Mouse (Mus musculus): ENCODE results near the gene C1qtnf7. TPM values are rescaled to one million over a fixed set of nuclear protein-coding genes. Genes with fewer than 3 reads are reported as not detected.

Gene C1qtnf7
- polyA plus RNA-seq, 1 experiment from 2014 or later = 7.8 TPM

DNA sequence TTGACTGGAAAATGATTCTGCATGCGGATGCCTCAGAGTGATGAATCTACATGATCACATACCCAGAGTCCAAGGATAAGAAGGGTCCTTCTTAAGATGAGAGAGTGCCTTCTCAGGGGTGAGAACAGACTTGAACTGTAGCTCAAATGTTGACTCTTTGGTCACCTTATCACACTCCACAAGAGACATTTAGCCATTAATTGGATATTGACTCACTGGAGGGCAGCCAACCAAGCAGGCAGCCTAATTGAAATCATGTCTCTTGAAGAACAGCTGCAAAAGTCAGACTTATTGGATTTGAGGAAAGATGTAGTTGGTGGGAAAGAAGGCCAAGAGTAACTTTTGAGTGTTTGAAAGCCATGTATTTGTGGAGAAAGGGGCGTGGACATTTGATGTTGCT, 4.2 kb upstream of the C1qtnf7 start:
- H3K27me3 ChIP-seq = no peaks in the 10 kb centered on the region
- no peak overlapping the region for H3K4me2 ChIP-seq
- no peak overlapping the region for H3K4me3 ChIP-seq
- H3K9me3 ChIP-seq = no peaks in the 10 kb centered on the region
- H3K9ac ChIP-seq = no peak overlapping the region
- no peaks in the 10 kb centered on the region for H3K36me3 ChIP-seq
- H3K27ac ChIP-seq = no peak overlapping the region
- 85% methylated on average over 2 of the region's 2 CpGs for WGBS
- ATAC-seq (ENCODE audit: insufficient number of reproducible peaks, insufficient read depth, low FRiP score, low TSS enrichment, low read depth) = no peak
- peaks cover 10% of the 10 kb centered on the region for H3K4me1 ChIP-seq

- Histone ChIP-seq H3K27ac (no peak overlapping the region), H3K4me2 (peak overlapping the region; percentile 49), H3K9me3 (no peaks in the 10 kb centered on the region), H3K4me3 (peak overlapping the region; percentile 21), H3K36me3 (no peaks in the 10 kb centered on the region), H3K9ac (no peak overlapping the region), H3K4me1 (peaks cover 22% of the 10 kb centered on the region), H3K27me3 (0 out of 2 replicates have a peak, but pooled peaks cover 4% of the 10 kb centered on the region)
- 53% methylated on average over 7 of the region's 7 CpGs for WGBS
- ATAC-seq (ENCODE audit: insufficient number of reproducible peaks, insufficient read depth, low FRiP score, low TSS enrichment, low read depth) = no peak
These were observed 1.2 kb downstream of the C1qtnf7 start for GRCm38 (mm10) chr5:43516491-43516890.

- 82% methylated on average over 13 of the region's 13 CpGs for WGBS
- Histone ChIP-seq H3K9ac (no peak overlapping the region), H3K27me3 (0 out of 2 replicates have a peak, but pooled peaks cover 6% of the 10 kb centered on the region), H3K36me3 (no peaks in the 10 kb centered on the region), H3K4me2 (peak overlapping the region; percentile 49), H3K9me3 (no peaks in the 10 kb centered on the region), H3K27ac (no peak overlapping the region), H3K4me1 (peaks cover 28% of the 10 kb centered on the region), H3K4me3 (peak overlapping the region; percentile 21)
- no peak for ATAC-seq (ENCODE audit: insufficient number of reproducible peaks, insufficient read depth, low FRiP score, low TSS enrichment, low read depth)
These were observed 2.0 kb downstream of the C1qtnf7 start for GRCm38 (mm10) chr5:43517313-43517712.

DNA sequence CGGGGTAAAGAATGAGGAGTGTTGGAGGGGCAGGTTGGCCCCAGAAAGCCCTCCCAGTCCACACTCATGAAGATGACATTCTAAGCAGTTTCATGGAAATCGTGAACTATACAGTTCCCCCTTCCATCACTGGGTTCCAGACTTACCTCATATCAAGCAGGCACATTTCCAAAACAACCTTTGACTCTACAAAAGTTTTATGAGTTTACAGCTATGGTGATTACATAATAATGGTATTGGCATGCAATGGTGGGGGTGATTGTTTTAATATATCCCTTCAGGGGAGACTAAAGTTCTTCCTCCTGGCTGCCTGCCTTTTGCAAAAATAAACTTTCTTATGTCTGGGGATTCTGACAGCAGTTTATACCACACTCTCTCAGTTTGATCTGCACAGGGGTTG, 4.6 kb downstream of the C1qtnf7 start:
- Histone ChIP-seq H3K9me3 (no peaks in the 10 kb centered on the region), H3K4me3 (no peak overlapping the region), H3K27me3 (0 out of 2 replicates have a peak, but pooled peaks cover 6% of the 10 kb centered on the region), H3K9ac (no peak overlapping the region), H3K4me1 (peaks cover 34% of the 10 kb centered on the region), H3K36me3 (no peaks in the 10 kb centered on the region), H3K27ac (no peak overlapping the region), H3K4me2 (no peak overlapping the region)
- 85% methylated on average over 2 of the region's 2 CpGs for WGBS
- no peak for ATAC-seq (ENCODE audit: insufficient number of reproducible peaks, insufficient read depth, low FRiP score, low TSS enrichment, low read depth)

- H3K4me1 ChIP-seq = peaks cover 24% of the 10 kb centered on the region; the same call in 1 of the 2 replicates
- H3K36me3 ChIP-seq = no peaks in the 10 kb centered on the region
- WGBS = 70% methylated on average over 7 of the region's 7 CpGs
- ATAC-seq (ENCODE audit: insufficient number of reproducible peaks, insufficient read depth, low FRiP score, low TSS enrichment, low read depth) = no peak
- 0 out of 2 replicates have a peak, but pooled peaks cover 6% of the 10 kb centered on the region for H3K27me3 ChIP-seq
- H3K9ac ChIP-seq = no peak overlapping the region
- H3K9me3 ChIP-seq = no peaks in the 10 kb centered on the region
- H3K4me3 ChIP-seq = no peak overlapping the region
- H3K4me2 ChIP-seq = no peak overlapping the region
- no peak overlapping the region for H3K27ac ChIP-seq
These were observed 6.0 kb downstream of the C1qtnf7 start for GRCm38 (mm10) chr5:43521369-43521768.

GRCm38 (mm10) chr5:43522866-43523265, 7.5 kb downstream of the C1qtnf7 start:
- ATAC-seq (ENCODE audit: insufficient number of reproducible peaks, insufficient read depth, low FRiP score, low TSS enrichment, low read depth) = no peak
- 0 out of 2 replicates have a peak, but pooled peaks cover 6% of the 10 kb centered on the region for H3K27me3 ChIP-seq
- H3K4me2 ChIP-seq = no peak overlapping the region
- no peak overlapping the region for H3K27ac ChIP-seq
- peaks cover 23% of the 10 kb centered on the region for H3K4me1 ChIP-seq
- no peak overlapping the region for H3K9ac ChIP-seq
- H3K36me3 ChIP-seq = no peaks in the 10 kb centered on the region
- WGBS = 33% methylated on average over 1 of the region's 1 CpGs
- no peaks in the 10 kb centered on the region for H3K9me3 ChIP-seq
- no peak overlapping the region for H3K4me3 ChIP-seq

DNA sequence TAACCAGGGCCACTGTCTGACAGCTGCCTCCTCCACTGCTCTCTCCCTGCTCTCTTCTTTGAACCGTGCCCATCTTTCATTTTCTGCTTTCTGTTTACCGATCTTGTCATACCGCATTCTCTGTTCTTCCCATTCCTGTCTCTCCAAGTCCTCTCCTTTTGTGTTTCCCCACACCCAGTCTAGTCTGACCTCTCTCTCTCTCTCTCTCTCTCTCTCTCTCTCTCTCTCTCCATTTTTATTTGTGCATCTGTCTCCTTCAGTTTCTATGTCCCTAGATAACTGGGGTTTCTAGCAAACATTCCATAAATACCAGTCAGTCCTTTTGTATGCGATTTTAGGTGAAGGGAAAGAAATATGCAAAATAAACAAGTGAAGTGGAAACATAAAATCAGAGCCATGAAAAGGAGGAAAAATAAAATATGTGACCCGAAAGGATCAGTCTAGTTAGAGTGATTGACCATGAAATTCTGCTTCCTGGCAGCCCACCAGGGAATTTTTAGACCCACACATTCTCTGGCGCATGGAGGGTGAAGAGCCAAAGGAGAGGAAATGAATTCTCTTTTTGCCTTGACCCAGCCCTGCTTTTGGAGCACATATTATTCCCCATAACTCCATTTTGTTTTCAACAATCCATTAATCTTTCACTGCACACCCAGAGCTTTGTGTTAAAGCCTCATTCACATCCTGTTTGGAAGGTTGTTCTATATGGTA, 11.7 kb downstream of the C1qtnf7 start:
- H3K27me3 ChIP-seq = peaks cover 2% of the 10 kb centered on the region; the same call in 1 of the 2 replicates
- H3K9ac ChIP-seq = no peak overlapping the region
- no peak for ATAC-seq (ENCODE audit: insufficient number of reproducible peaks, insufficient read depth, low FRiP score, low TSS enrichment, low read depth)
- no peak overlapping the region for H3K4me2 ChIP-seq
- H3K36me3 ChIP-seq = no peaks in the 10 kb centered on the region
- 59% methylated on average over 6 of the region's 6 CpGs for WGBS
- H3K4me3 ChIP-seq = no peak overlapping the region
- no peak overlapping the region for H3K27ac ChIP-seq
- no peaks in the 10 kb centered on the region for H3K9me3 ChIP-seq
- peaks cover 20% of the 10 kb centered on the region for H3K4me1 ChIP-seq

DNA sequence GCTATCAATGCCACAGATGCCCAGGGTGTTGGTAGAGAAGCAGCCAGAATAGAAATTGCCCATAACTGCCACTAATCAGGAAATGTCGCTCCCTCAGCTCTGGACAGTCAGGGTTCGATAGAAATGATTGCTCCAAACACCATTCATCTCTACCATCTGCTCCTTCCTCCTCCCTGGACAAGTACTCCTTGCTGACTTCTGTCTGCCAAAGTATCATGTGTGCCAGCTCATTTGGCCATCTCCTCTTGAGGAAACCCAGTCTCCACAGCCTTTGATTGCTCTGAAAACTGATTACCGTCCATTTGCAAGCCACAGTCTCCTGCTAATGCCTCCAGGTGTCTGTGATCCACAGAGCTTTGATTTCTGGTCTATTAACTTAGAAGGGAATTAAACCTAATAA, 14.8 kb downstream of the C1qtnf7 start:
- H3K4me2 ChIP-seq = no peak overlapping the region
- H3K4me3 ChIP-seq = no peak overlapping the region
- 63% methylated on average over 3 of the region's 3 CpGs for WGBS
- H3K36me3 ChIP-seq = no peaks in the 10 kb centered on the region
- no peak overlapping the region for H3K9ac ChIP-seq
- H3K27me3 ChIP-seq = peaks cover 2% of the 10 kb centered on the region; the same call in 1 of the 2 replicates
- no peak for ATAC-seq (ENCODE audit: insufficient number of reproducible peaks, insufficient read depth, low FRiP score, low TSS enrichment, low read depth)
- H3K9me3 ChIP-seq = no peaks in the 10 kb centered on the region
- peaks cover 11% of the 10 kb centered on the region for H3K4me1 ChIP-seq
- H3K27ac ChIP-seq = no peak overlapping the region

- no peak overlapping the region for H3K9ac ChIP-seq
- 76% methylated on average over 1 of the region's 1 CpGs for WGBS
- H3K36me3 ChIP-seq = no peaks in the 10 kb centered on the region
- H3K27ac ChIP-seq = no peak overlapping the region
- ATAC-seq (ENCODE audit: insufficient number of reproducible peaks, insufficient read depth, low FRiP score, low TSS enrichment, low read depth) = no peak
- no peak overlapping the region for H3K4me2 ChIP-seq
- peaks cover 2% of the 10 kb centered on the region; the same call in 1 of the 2 replicates for H3K27me3 ChIP-seq
- H3K4me1 ChIP-seq = peaks cover 11% of the 10 kb centered on the region
- no peak overlapping the region for H3K4me3 ChIP-seq
- H3K9me3 ChIP-seq = no peaks in the 10 kb centered on the region
These were observed 15.5 kb downstream of the C1qtnf7 start for GRCm38 (mm10) chr5:43530886-43531285.

- H3K36me3 ChIP-seq = no peaks in the 10 kb centered on the region
- no peak overlapping the region for H3K4me3 ChIP-seq
- peak overlapping the region; percentile 78 for H3K27ac ChIP-seq
- 37% methylated on average over 14 of the region's 14 CpGs for WGBS
- H3K27me3 ChIP-seq = no peaks in the 10 kb centered on the region
- H3K9me3 ChIP-seq = no peaks in the 10 kb centered on the region
- H3K4me1 ChIP-seq = peaks cover 16% of the 10 kb centered on the region
- H3K4me2 ChIP-seq = peak overlapping the region; percentile 28
- H3K9ac ChIP-seq = no peak overlapping the region
- 0 out of 2 replicates have a peak, but pooled peaks have one; percentile 43 for ATAC-seq (ENCODE audit: insufficient number of reproducible peaks, insufficient read depth, low FRiP score, low TSS enrichment, low read depth)
These were observed 23.2 kb downstream of the C1qtnf7 start for GRCm38 (mm10) chr5:43538322-43539167.

DNA sequence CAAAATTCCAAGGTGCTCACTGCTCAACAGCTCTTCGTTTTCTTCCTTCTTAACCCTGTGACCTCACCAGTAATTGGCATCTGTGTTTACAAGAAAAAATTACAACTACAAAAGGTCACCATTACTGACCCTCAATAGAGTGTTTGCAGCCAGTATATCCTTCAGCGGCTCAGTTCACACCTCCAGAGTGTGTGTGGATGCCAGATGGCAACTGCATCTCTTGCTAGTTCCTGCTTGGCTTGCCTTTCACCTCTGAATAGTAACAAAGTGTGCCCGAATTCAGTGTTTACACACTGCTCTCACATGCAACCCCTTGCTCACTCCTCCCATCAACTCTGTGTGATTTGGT, 23.8 kb downstream of the C1qtnf7 start:
- H3K27ac ChIP-seq = 0 out of 2 replicates have a peak overlapping the region, but pooled peaks have one; percentile 78
- no peaks in the 10 kb centered on the region for H3K27me3 ChIP-seq
- H3K4me1 ChIP-seq = peaks cover 16% of the 10 kb centered on the region
- no peak overlapping the region for H3K9ac ChIP-seq
- H3K36me3 ChIP-seq = no peaks in the 10 kb centered on the region
- 38% methylated on average over 3 of the region's 3 CpGs for WGBS
- H3K4me2 ChIP-seq = no peak overlapping the region
- no peaks in the 10 kb centered on the region for H3K9me3 ChIP-seq
- no peak for ATAC-seq (ENCODE audit: insufficient number of reproducible peaks, insufficient read depth, low FRiP score, low TSS enrichment, low read depth)
- H3K4me3 ChIP-seq = no peak overlapping the region

Measured in embryonic facial prominence, embryonic 13.5 days (tissue).